Mouse (Mus musculus): Measurements from ENCODE around the gene Sez6.

Gene Sez6

GRCm38 (mm10) chr11:77906097-77906687 lies 24.4 kb upstream of the Sez6 start:
- DNase-seq (ENCODE audit: low spot score in 2 of 2), result no peak

GRCm38 (mm10) chr11:77906747-77907174 lies 23.8 kb upstream of the Sez6 start:
- DNase-seq (ENCODE audit: low spot score in 2 of 2), result no peak

- no peak for DNase-seq (ENCODE audit: low spot score in 2 of 2)
These were observed 22.1 kb upstream of the Sez6 start for GRCm38 (mm10) chr11:77908468-77908867.

GRCm38 (mm10) chr11:77909376-77909775 lies 21.2 kb upstream of the Sez6 start:
- DNase-seq (ENCODE audit: low spot score in 2 of 2), result no peak

- DNase-seq (ENCODE audit: low spot score in 2 of 2), result no peak
These were observed 20.8 kb upstream of the Sez6 start for GRCm38 (mm10) chr11:77909776-77910175.

- DNase-seq (ENCODE audit: low spot score in 2 of 2), result no peak
These were observed 17.1 kb upstream of the Sez6 start for GRCm38 (mm10) chr11:77913505-77913904.

- no peak for DNase-seq (ENCODE audit: low spot score in 2 of 2)
These were observed 15.9 kb upstream of the Sez6 start for GRCm38 (mm10) chr11:77914598-77915260.

GRCm38 (mm10) chr11:77916741-77917140 lies 13.9 kb upstream of the Sez6 start:
- DNase-seq (ENCODE audit: low spot score in 2 of 2), result no peak

- no peak for DNase-seq (ENCODE audit: low spot score in 2 of 2)
These were observed 13.4 kb upstream of the Sez6 start for GRCm38 (mm10) chr11:77917166-77917565.

GRCm38 (mm10) chr11:77923285-77923684 lies 7.3 kb upstream of the Sez6 start:
- DNase-seq (ENCODE audit: low spot score in 2 of 2), result no peak

- no peak for DNase-seq (ENCODE audit: low spot score in 2 of 2)
These were observed 4.6 kb upstream of the Sez6 start for GRCm38 (mm10) chr11:77925836-77926657.

- no peak for DNase-seq (ENCODE audit: low spot score in 2 of 2)
These were observed 3.9 kb upstream of the Sez6 start for GRCm38 (mm10) chr11:77926666-77927065.

- DNase-seq (ENCODE audit: low spot score in 2 of 2), result no peak
These were observed 2.8 kb upstream of the Sez6 start for GRCm38 (mm10) chr11:77927837-77928236.

- DNase-seq (ENCODE audit: low spot score in 2 of 2), result no peak
These were observed 1.2 kb downstream of the Sez6 start for GRCm38 (mm10) chr11:77931541-77932433.

GRCm38 (mm10) chr11:77932576-77932975 lies 2.0 kb downstream of the Sez6 start:
- no peak for DNase-seq (ENCODE audit: low spot score in 2 of 2)

- DNase-seq (ENCODE audit: low spot score in 2 of 2), result no peak
These were observed 3.5 kb downstream of the Sez6 start for GRCm38 (mm10) chr11:77934111-77934521.

GRCm38 (mm10) chr11:77934568-77935311 lies 4.1 kb downstream of the Sez6 start:
- DNase-seq (ENCODE audit: low spot score in 2 of 2), result no peak

- DNase-seq (ENCODE audit: low spot score in 2 of 2), result no peak
These were observed 6.2 kb downstream of the Sez6 start for GRCm38 (mm10) chr11:77936846-77937245.

- no peak for DNase-seq (ENCODE audit: low spot score in 2 of 2)
These were observed 7.2 kb downstream of the Sez6 start for GRCm38 (mm10) chr11:77937649-77938410.

- no peak for DNase-seq (ENCODE audit: low spot score in 2 of 2)
These were observed 11.6 kb downstream of the Sez6 start for GRCm38 (mm10) chr11:77942230-77942629.

Measured in heart, adult 9 months (tissue).